Mouse (Mus musculus) stomach, embryonic 16.5 days (tissue): ENCODE measurements around the gene Gm10406. TPM values are rescaled to one million over a fixed set of nuclear protein-coding genes. Genes with fewer than 3 reads are reported as not detected.
"Not testable (repeated sequence)": the region's sequence is repeated elsewhere in the genome, so short reads cannot be mapped to it uniquely, and the experiment has no call there.

Source experiments
- ATAC-seq: fragments of 200-750 bp; cut with Nextera tagmentation; 2 replicates; pipeline ENCODE4 v1.8.0; 2017; ENCODE audit warnings: moderate number of reproducible peaks, moderate TSS enrichment; ENCODE audit not compliant: insufficient read depth, low FRiP score
- H3K27ac ChIP-seq: fragments of 300-500 bp; sonication (generic); 2 replicates; pipeline ENCODE4 v1.5.1; 2014; ENCODE audit warnings: low read length
- H3K27me3 ChIP-seq: fragments of 300-500 bp; sonication (generic); 2 replicates; pipeline ENCODE4 v1.6.1; 2014; ENCODE audit warnings: low read length, control low read depth, mixed read lengths; ENCODE audit not compliant: control insufficient read depth, insufficient read depth
- H3K36me3 ChIP-seq: fragments of 300-500 bp; sonication (generic); 2 replicates; pipeline ENCODE4 v1.6.1; 2014; ENCODE audit warnings: low read length; ENCODE audit not compliant: control insufficient read depth, insufficient read depth
- H3K4me1 ChIP-seq: fragments of 300-500 bp; sonication (generic); 2 replicates; pipeline ENCODE4 v1.6.1; 2014; ENCODE audit warnings: low read length, control low read depth, mixed read lengths; ENCODE audit not compliant: control insufficient read depth, insufficient read depth
- H3K4me2 ChIP-seq: fragments of 300-500 bp; sonication (generic); 2 replicates; pipeline ENCODE4 v1.6.1; 2014; ENCODE audit warnings: low read depth, low read length, mixed read lengths
- H3K4me3 ChIP-seq: fragments of 300-500 bp; sonication (generic); replicated peaks from 2 replicates; pipeline ENCODE4 v1.5.1; 2014; ENCODE audit warnings: mild to moderate bottlenecking, low read length
- H3K9ac ChIP-seq: fragments of 300-500 bp; sonication (generic); 2 replicates; pipeline ENCODE4 v1.6.1; 2014; ENCODE audit warnings: low read length
- H3K9me3 ChIP-seq: fragments of 300-500 bp; sonication (generic); replicated peaks from 2 replicates; pipeline ENCODE4 v1.6.1; 2016; ENCODE audit warnings: low read length, control low read depth; ENCODE audit not compliant: control insufficient read depth
- WGBS: fragments of 180-500 bp; shearing (Covaris S2); extraction: QIAGEN DNeasy Blood & Tissue Kit; methylation state at CpG from one replicate; pipeline ENCODE4 v1.1.7; 2014; 5-methylcytosine and 5-hydroxymethylcytosine counted together
- polyA plus RNA-seq: library from polyadenylated mRNA; unstranded; fragments of >200 nt; fragmentation: Nextera tagmentation; extraction: Ambion mirVana; gene quantifications from 2 replicates; pipeline ENCODE4 v1.2.1, GENCODE M21; 2015

Gm10406 gene
- polyA plus RNA-seq: 0.44 and 0.77 TPM in 2 replicates

DNA sequence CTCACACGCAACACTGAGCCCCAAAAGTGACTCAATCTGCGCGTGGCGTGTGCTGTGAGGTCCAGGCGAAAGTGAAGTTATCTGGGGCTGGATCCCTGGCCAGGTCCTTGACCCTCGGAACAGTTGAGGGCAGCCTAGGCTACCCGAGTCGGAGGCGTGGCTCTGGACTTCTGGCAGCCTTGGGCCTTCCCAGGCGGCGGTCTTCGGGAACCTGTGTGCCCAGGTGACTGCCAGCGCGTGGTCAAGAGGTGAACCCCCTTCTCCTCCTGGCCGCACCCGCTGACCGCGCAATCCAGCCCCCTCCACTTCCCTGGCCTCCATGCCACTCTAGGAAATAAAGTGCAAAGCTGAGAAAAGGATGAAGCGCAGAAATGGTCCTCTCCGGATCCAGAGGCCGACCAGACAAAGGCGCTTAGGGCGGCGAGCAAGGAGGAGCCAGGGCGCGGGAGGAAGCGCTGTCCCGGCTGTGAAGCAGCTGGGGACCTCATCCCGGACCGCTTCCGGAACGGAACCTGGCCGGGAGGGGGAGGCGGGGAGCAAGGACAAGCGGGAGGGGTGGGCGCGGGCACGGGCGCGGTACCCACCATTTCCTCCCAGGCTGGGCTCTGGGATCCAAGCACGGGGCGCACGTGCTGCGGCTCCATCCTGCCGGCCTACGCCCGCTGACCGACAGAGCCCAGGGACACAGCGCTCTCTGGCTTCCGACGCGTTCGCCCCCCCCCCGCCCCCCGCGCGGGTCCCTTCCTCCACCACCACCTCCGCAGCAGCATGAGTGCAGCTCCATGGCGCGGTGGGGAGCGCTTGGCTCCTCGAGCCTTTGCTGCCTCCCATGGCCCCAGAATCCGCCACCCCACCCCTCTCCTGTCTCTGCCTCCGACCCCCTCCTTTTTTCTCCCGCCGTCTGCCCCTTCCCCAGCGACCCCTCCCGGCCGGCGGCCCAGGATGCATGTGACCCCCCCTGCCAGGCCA is at the start of gene Gm10406:
Gm10406 (minus strand) TSS at position 669 of the 969 bp plus-strand sequence.
- H3K4me1 ChIP-seq, H3K9me3 ChIP-seq, H3K27ac ChIP-seq, H3K36me3 ChIP-seq, ATAC-seq, H3K27me3 ChIP-seq: not testable (repeated sequence)
- WGBS: 2% methylated on average over 54 of the region's 70 CpGs
- Histone ChIP-seq H3K4me2 (peak within 1 kb of the TSS; percentile 72), H3K4me3 (peak within 1 kb of the TSS; percentile 45), H3K9ac (peak within 1 kb of the TSS; percentile 71)

DNA sequence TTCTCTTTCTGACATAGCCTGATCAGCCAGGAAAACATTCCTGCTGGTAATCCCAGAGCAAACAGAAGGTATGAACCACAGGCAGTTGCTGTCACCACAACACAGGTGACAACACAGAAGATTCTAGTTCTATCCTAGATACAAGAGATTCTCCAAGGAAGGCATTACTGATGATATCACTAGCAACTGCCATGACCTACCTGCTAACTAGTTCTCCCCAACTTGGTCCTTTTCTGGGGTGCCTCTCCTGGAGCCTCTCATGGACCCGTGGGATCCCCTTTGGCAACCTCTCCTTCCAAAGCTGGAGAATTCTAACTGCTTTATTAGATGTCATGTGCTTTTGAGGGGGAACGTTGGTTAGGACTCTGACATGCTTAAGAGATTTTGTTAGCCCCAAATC is 17.6 kb upstream of the Gm10406 start, which contains the start of gene Gm3685:
Gm3685 (minus strand) TSS at position 101 of the 400 bp plus-strand sequence.
- ATAC-seq, H3K36me3 ChIP-seq, H3K27me3 ChIP-seq, H3K9ac ChIP-seq, H3K4me2 ChIP-seq, H3K4me1 ChIP-seq, H3K27ac ChIP-seq, H3K4me3 ChIP-seq, H3K9me3 ChIP-seq: not testable (repeated sequence)
- WGBS: no CpG with 5 or more reads among the region's 2 CpGs

DNA sequence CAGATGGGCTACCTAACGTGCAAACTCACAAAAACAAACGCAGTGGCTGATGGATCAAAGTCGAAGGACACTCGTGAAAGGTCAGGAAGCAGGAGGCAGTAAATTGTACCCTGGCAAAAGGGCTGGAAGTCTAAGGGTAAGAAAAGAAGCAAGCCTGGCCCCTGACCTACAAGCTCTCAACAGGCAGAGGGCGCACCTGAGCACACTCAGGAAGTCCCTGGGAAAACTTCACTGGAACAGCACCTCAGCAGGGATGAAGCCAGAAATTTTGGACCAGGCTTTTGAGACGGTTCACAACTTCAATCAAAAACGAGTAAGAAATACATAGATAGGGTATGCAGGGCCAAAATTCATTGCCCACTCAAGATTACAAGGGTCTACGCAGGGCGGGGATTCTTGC is 975 bp downstream of the Gm10406 start:
- 6% methylated on average over 9 of the region's 9 CpGs for WGBS
- not testable (repeated sequence) for H3K4me1 ChIP-seq, H3K36me3 ChIP-seq, ATAC-seq, H3K9ac ChIP-seq, H3K4me3 ChIP-seq, H3K27me3 ChIP-seq, H3K27ac ChIP-seq, H3K9me3 ChIP-seq
- H3K4me2 ChIP-seq: peak overlapping the region; percentile 72; the same call in 1 of the 2 replicates

DNA sequence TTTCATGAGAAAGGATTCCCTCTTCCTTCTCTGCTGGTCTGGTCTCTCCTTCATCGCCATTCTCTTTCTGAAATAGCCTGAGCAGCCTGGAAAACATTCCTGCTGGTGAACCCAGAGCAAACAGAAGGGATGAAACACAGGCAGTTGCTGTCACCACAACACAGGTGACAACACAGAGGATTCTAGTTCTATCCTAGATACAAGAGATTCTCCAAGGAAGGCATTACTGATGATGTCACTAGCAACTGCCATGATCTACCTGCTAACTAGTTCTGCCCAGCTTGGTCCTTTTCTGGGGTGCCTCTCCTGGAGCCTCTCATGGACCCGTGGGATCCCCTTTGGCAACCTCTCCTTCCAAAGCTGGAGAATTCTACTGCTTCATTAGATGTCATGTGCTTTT is 53.5 kb downstream of the Gm10406 start, which contains the start of gene Gm6356:
Gm6356 (minus strand) TSS at position 101 of the 400 bp plus-strand sequence.
- H3K4me3 ChIP-seq, ATAC-seq, H3K4me1 ChIP-seq, H3K27ac ChIP-seq, H3K4me2 ChIP-seq, H3K36me3 ChIP-seq, H3K9me3 ChIP-seq, H3K9ac ChIP-seq, H3K27me3 ChIP-seq: not testable (repeated sequence)
- 58% methylated on average over 1 of the region's 2 CpGs for WGBS

Other genes starting within 250 kb of the Gm10406 start
- not detected in 2 replicates for gene Gm3642, start 187.1 kb downstream of the Gm10406 start, polyA plus RNA-seq
- gene Gm3667, start 137.5 kb downstream of the Gm10406 start, polyA plus RNA-seq: 0.75 and 1.1 TPM in 2 replicates
- not detected in 2 replicates for gene Gm6356, start 53.6 kb downstream of the Gm10406 start, polyA plus RNA-seq
- not detected in 2 replicates for gene Gm3685, start 17.5 kb upstream of the Gm10406 start, polyA plus RNA-seq
- gene Gm3696, start 73.2 kb upstream of the Gm10406 start, polyA plus RNA-seq: 1.2 and 1.6 TPM in 2 replicates
- gene Gm6676, start 98.0 kb upstream of the Gm10406 start, polyA plus RNA-seq: not detected in 2 replicates
- 4.6 and 7.2 TPM in 2 replicates for gene Gm3512, start 147.1 kb upstream of the Gm10406 start, polyA plus RNA-seq
- not detected in 2 replicates for gene Gm16434, start 167.1 kb upstream of the Gm10406 start, polyA plus RNA-seq
- gene Gm3727, start 237.3 kb upstream of the Gm10406 start, polyA plus RNA-seq: not detected in 2 replicates